Mouse (Mus musculus): ENCODE data around the gene Amigo1. TPM values are rescaled to one million over a fixed set of nuclear protein-coding genes. Genes with fewer than 3 reads are reported as not detected.

Amigo1 gene
- total RNA-seq, 2 experiments from 2014 or later = 13.1 to 18.4 TPM

DNA sequence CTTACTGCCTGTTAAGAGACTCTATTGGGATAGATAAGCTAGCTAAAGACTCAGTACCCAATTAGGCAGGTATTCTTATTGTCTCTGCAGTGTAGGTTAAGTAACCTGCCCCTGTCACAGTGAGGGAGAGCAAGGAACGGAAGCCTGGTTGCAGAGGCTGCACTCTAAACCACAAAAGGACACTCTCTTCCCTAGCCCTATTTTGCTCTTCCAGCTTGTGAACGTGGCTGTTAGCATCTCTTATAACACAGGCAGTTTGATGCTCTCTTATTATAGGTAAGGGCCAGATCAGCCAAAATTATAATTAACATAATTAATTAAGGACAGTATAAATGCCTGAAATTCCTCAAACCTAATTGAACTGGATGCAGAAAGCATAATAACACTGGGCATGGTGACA, 5.6 kb upstream of the Amigo1 start:
- DNase-seq = no peak

DNA sequence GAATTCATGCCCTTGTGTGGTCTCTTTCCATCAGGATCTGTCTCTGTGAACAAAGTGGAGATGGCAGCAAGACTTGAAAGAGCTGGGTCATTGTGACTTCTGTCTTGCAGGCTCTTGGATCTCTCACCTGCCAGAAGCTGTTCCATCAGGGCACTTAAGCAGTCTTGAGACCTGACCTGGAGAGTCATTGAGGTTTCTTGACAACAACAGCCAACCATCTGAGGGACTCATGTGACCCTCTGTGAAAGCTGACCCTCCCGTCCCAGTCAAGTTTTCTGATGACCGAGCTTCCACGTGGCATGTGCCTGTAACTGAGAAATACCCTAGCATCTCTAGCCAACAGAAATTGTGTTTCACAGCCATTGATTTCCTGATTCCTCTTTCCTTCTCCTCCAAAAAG, 1.4 kb upstream of the Amigo1 start:
- DNase-seq = no peak

DNA sequence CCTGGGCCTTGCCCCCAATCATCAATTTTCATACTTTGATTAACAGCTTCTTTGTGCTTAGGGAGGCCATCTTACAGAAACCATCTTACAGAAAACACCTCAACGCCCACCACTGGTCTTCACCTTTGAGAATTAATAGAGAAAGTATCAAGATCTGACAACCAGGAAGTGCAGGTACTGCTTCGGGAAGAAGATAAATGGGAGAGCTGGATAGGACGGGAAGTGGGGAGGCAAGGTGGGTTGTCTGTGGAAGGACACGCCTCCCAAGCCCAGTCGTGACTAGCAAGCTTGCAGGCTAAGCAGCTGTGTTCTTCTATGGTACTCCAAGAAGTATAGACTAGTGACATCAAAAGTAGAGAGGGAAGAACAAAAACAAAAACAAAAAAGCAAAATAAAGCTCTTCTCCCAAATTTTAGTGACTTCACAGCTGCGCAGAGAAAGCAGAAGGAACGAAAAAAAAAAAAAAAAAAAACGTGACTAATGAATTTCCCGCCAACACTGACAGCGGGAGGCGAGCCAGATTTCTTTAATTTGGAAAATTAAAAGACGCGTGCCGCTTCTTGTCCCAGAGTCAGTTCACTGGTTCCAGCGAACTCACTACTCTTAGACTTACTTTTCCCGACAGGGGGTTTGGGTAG, 556 bp upstream of the Amigo1 start:
- no peak for DNase-seq

DNA sequence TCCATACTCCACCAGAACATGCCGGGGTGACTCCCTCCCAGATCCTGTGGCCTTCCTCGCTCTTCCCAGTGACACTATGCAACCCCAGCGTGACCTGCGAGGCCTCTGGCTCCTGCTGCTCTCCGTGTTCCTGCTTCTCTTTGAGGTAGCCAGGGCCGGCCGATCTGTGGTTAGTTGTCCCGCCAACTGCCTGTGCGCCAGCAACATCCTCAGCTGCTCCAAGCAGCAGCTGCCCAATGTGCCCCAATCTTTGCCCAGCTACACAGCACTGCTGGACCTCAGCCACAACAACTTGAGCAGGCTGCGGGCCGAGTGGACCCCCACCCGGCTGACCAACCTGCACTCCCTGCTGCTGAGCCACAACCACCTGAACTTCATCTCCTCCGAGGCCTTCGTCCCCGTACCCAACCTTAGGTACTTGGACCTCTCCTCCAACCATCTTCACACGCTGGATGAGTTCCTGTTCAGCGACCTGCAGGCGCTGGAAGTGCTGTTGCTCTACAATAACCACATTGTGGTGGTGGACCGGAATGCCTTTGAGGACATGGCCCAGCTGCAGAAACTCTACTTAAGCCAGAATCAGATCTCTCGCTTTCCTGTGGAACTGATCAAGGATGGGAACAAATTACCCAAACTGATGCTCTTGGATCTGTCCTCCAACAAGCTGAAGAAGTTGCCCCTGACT, 1.1 kb downstream of the Amigo1 start:
- DNase-seq = peak; percentile 18

DNA sequence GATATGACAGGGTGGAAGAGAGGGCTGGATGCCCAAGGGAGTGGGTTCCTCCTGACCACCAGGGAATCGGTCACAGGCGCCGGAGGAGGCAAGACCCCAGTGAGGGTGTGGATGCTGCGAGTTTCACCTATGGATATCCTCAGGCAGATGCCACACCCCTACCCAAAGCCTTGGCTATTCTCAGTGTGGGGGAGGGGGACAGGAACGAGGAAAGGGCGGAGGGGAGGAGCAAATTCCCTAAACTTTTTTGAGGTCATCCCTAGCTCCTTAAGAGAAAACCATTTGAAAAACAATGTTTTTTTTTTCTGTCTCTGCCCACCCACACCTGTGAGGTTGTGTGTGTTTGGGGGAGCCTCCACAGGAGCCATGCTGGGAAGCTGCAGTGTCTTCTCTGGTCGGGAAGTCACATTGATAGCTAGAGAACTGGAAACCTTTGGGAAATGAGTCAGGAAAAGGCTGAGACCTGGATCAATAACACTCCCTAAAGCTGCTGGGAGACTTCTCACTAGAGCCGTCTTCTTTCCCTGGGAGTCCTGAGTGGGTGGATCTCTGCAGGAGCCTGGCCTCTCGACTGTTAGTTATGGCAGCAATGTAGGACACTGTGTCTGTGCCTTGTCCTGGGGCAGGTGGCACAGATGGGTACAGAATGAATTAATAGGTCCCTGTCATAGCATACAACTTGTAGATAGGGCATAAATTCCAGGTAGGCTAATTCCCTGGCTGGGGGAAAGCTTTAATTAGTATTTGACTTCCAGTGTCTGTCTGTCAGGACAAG, 2.8 kb downstream of the Amigo1 start:
- no peak for DNase-seq

DNA sequence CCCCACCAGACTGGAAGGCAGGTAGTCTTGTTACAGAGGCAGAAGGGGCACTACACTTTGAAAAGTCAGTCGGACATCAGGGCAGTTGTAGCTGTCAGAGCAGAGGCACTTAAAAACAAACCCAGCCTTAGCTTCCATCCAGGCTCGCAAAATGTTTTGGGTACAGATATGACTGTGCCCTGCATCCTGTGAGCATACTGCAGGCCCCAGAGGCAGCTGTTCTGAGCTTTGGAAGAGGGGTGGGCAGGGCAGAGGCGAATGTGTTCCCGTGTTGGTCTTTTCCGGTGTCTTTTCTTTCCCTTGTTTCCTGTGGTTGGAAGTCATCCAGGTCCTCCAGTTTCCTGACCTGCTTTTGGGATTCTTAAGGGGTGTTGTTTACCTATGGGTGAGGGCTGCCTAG, 3.8 kb downstream of the Amigo1 start:
- DNase-seq = no peak

DNA sequence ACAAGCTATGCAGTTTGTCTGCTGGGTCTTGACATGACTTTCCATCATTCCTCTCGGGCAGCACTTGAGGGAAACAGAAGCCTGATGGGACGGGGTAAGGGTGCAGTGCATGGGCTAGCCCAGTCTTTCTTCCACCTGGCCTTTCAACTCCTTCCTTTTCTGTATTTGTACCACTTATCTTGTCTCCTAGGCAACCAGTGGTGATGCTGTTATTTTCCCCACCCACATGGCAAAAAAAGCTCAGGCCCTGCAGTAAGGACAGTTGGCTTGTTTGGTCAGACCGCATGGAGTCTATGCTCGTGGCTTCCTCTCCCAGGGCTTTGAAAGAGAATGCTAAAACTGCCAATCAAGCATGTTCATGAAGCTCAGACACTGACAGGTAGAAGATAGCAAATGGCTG, 7.6 kb downstream of the Amigo1 start:
- DNase-seq = no peak

DNA sequence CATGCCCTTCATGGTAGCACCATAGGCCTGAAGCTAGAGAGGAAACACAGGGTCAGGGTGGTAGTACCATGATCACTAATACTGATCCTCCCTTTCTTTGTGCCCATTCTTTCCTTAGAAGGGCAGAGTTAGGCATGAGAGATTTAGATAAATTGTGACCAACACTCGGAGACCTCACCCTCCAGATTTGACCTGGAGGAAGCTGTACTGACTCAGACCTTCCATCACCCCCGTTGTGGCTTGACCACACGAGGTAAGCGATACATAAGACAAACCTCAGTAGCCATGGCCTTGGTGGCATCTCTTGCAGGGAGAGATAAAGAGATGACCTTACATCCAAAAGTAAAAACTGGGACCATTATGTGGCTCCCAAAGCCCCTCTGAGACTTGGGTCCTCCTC, 9.2 kb downstream of the Amigo1 start:
- no peak for DNase-seq

DNA sequence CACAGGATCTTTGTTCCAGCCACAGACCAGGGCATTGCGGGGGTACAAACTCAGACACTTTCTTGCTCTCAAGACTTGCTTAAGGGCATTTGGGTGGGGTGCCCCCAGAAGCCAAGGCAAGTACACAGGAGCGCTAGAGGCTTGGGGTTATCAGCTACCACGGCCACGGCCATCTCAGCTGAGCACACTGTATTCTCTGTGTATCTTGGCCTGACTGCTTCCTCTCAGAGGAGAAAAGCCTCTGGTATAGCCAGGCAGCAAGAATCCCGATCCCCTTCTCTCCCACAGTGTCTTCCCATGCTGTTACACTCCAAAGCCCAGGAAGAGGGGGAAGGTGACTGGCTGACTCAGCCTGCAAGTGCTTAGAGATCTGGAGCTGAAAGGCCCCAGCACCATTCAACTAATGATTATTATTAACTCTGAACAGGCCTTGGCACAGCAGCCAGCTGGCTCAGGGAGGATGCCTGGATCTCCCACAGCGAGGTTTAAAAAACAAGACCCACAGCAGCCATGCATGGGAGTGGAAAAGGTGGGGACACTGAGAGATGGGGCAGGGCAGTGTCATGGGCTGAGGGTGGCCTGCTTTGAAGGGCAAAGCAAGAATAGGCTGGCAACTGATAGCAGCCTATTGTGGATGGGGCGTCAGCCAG, 9.9 kb downstream of the Amigo1 start:
- DNase-seq = no peak

DNA sequence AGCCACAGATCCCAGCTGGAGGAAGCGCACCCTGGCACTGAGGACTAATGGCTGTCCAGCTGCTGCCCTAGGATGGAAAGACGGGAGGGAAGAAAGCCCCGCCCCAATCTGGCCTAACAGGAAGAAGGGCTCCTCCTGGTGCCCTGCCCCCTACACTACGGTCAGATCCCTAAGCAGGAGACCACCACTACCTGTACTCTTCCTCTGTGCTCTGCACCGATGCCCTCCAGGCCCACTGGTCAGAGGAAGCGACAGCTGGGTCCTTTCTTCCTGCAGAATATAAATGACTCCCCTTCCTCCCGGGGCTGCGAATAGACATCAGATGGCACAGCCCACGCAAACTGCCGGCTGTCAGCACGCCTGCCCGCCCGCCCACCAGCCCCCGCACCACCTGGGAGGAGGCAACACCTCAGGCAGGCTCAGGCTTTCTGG, 10.9 kb downstream of the Amigo1 start:
- DNase-seq = peak; percentile 53

DNA sequence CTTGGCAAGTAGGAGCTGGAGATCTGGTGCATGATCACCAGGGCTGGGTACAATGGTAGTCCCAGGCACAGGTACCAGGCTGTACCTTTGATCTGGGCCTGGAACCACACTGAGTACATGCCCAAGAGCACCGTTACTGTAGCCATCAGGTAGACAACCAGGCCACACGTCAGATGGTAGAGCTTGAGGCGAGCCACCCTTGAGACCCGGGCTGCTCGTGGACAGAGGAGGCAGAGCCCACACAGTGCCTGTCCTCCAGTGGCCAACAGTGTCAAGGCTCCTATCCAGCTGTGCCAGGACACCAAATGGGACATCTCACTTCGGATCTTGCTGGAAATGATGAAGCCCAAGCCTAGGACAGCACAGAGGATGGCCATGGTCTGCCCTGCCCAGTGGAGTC, 13.1 kb downstream of the Amigo1 start:
- DNase-seq = no peak

DNA sequence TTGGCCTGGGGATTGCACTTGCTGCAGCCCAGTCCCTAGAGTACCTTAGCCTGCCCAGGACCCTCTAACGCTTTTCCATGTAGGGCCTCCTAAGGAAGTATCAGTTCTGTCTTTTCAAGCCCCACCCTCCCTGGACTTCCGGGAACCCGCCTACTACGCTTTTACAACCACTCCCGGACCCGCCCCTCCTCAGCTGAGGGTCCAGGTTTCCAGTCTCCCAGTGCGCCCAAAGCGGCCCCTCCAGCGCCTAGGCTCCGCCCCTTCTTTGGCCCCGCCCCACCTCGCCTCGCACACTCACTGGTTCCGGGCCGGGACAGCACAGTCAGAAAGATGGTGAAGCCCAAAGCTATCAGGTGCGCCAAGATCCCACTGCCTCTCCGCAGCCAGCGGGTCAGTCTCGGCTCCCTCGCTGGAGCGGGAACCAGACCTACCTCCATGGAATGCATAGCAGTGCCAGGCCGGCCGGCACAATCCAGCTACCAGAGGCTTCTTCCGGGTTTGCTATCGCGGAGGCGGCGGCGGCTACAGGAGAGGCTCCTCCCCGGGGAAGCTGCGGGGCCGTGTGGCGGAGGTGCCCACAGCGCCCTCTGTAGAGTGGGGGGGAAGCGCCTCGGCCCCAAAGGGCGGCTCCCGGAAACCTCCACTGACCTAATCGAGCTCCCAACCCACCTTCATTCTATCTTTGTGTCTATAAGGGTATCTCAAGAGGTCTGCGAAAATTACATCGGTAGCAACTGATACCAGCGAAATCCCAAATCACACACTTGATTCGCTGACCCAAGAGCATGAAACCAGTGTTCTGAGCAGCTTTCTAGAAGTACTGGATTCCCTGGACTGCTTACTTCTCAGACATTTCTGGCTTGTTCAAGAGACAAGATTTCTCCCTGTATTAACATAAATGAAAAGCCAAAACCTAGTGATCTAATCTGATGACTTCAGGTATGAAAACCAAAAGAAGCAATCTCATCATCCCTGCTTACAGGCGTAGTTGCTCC, 14.5 kb downstream of the Amigo1 start, which contains the start of gene Cyb561d1:
Cyb561d1 (minus strand) TSS at position 884 of the 995 bp plus-strand sequence.
- DNase-seq = peak; percentile 95

DNA sequence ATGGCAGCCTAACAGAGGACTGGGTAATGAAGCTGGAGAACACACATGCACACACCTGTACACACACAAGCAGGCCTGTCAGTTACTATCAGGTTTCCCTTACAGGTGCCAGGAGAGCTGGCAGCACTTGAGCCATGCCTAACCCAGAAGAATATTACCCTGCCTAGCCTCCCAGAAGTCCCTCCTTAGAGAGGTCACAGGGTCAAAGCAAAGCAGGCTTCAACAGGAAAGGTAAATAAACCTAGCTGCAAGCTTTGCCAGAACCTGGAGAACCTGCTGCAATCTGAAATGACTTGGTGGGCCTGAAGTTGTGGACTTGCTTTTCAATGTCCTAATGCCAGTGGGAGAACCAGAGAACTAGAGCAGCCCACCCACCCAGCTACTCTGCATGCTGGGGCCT, 16.4 kb downstream of the Amigo1 start:
- DNase-seq = no peak

DNA sequence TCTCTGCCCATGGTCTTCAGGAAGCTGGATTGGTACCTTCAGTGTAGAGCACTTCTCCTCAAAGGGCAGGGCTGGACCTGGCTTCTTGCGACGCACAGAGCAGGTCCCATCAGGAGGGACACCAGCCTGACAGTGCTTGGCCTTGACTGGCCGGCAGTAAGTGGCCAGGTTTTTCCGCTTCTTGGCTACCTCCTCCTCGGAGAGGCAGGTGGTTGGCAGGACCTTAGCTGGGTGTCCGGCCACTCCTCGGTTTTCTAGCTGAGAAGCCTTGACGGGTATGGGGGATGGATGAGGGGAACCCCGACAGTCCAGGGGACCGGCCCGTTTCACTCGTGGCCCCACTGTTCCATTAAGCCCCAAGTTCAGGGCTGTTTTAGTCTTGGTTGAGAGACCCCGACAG, 17.1 kb downstream of the Amigo1 start:
- no peak for DNase-seq

DNA sequence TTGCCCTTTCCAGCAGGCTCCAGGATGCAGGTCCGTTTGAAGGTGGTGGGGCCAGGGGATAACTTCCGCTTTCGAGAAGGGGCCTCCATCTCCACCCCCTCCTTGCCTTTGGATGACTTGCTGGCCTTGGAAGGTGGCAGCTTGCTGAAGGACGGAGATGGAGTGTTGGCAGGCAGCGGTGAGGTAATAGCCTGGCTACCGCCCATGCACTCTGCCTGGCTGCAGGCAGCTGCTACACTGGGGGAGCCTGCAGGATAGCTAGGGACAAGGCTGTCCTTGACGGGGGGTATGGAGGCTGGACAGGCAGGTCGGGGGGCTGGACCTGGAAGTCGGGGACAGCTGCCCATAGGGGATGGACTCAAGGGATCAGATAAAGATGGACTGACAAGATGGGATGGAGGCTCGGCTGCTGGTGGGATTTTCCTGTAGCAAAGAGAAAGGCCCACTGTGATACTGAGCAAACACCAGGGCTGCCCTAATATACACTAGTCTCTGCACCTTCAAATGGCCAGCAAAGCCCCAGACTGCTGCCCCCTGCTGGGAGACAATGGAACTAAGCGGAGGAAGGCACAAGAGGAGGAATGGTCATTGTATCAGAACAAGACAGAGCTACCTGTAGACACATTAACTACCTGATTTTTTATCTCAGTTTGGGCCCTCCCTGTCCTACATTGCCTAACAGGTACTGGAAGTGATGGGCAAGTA, 17.6 kb downstream of the Amigo1 start:
- peak; percentile 88 for DNase-seq

DNA sequence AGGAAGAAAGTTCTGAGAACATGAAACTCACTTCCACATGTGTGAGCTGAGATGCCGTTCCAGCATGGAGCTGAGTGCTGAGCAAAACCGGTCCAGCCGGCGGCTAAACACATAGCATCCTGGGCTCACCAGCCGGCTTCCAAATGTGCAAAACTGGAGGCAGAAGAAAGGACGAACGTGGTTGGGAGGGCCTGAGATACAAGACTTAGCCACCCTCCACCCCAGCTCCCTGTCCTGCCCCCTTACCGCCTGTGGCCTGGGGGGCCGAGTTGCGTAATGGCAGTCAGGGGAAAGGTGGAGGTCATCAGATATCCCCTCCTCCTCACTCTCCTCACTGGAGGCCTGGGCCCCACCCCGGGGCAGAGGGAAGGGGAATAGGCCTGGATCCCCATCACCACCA, 18.3 kb downstream of the Amigo1 start:
- no peak for DNase-seq

DNA sequence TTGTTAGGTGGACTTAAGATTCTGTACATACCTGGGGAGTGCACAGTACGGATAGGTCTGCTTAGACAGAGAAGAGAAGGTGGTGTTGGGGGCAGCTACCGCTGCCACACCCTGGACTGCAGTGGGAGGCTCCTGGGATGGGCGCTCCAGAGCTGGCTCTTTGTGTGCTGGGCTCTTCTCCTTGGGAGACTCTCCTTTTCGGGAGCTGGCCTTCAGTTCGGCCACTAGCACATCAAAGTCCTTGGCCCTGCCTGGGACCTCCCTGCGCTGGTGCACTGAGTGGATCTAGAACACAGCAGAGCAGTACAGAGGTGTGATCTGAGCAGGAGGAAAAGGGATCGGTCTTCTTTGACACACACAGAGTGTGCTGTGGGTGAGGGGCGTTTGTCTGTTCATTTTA, 19.5 kb downstream of the Amigo1 start:
- no peak for DNase-seq

DNA sequence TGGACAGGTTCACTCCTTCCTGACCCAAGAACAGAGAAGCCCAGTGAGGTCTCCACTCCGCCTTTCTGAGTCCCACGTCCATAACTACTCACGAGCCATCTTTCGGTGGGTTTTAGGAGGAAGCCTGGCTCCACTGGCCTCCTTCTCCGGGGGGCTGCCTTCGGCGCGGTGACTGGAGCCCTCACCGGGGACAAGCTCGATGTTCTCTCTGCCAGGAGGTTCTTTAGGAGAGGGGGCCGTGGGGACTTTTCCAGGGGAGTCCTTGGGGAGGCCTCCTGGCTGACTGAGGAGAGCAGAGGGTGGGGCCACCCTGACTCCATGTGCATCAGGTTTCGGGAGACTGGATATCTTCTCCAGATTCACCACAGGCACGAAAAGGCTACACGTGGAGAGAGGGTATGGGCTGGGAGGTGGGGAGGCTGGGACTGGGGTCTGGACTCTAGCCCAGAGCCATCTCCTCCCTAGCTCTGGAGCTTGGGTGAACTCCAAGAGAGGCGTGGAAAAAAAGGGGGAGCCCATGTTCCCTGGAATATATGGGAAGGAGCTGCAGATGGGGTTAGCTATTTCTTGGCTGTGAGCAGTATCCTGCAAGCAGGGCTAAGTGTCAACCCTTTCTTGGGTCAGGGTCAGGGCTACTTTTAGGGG, 20.7 kb downstream of the Amigo1 start:
- no peak for DNase-seq

DNA sequence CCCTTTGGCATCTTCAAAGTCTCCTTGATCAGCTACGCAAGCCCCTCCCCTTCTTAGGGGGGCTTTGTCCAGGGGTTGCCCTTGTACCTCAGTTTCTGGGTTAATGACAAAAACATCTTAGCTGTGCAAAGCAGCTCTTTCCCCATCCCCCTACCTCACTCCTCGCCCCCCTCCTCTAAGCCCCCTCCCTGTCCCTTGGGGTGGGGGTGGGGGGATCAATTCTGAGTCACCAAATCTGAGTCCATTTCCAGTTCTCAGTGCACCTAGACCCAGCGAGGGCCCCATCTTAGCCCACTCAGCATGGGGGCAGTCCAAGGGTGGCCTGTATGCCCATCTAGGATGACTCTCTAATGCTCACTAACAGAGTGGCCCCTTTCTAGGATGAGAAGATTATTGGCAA, 22.9 kb downstream of the Amigo1 start:
- DNase-seq = no peak

DNA sequence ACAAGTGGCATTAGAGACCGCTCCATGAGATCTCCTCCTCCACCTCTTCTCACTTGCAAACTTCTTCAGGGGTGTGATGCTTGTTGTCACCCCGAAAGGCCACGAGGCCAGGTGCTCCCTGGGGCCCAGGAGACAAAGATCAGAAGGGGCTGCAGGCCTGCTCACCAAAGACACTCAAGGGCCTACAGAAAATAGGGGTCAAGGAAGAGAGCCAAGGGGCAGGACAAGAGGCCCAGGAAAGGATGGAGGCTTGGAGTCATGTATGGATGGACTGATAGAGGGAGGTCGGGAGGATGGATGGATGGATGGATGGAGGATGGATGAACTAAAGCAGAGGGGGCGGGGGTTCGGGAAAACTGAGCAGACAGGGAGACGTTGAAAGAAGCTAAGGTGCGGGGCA, 23.4 kb downstream of the Amigo1 start:
- no peak for DNase-seq
